Mouse (Mus musculus): Measurements from ENCODE around the gene Dop1a.
A peak's percentile ranks its signal among the peaks of the same experiment; 100 is the strongest.
"Not testable (repeated sequence)": the region's sequence is repeated elsewhere in the genome, so short reads cannot be mapped to it uniquely, and the experiment has no call there.

Gene Dop1a

GRCm38 (mm10) chr9:86587019-86587795 is 120.3 kb downstream of the Dop1a start:
- DNase-seq, result no peak

- no peak for DNase-seq
Observed at GRCm38 (mm10) chr9:86592676-86593668, 126.0 kb downstream of the Dop1a start.

GRCm38 (mm10) chr9:86594357-86594767 is 127.4 kb downstream of the Dop1a start:
- peak; percentile 32 for DNase-seq

GRCm38 (mm10) chr9:86596983-86597382 is 130.0 kb downstream of the Dop1a start:
- not testable (repeated sequence) for DNase-seq

GRCm38 (mm10) chr9:86599723-86600303 is 132.9 kb downstream of the Dop1a start:
- DNase-seq, result no peak

All from lung, postnatal 10 days (tissue).